Mouse (Mus musculus) CH12.LX (cell line): ENCODE measurements around the gene Znrd1.
"Not testable (repeated sequence)": the region's sequence is repeated elsewhere in the genome, so short reads cannot be mapped to it uniquely, and the experiment has no call there.

Experiments
- CTCF ChIP-seq, 2 experiments: IDR thresholded peaks in 1 of 2; conservative IDR thresholded peaks in 1 of 2; 2 replicates each; pipeline ENCODE4 v1.5.1; 2011 to 2012; ENCODE audit warnings: low read depth in 2 of 2, low read length in 2 of 2, improper control_type of control experiment in 1 of 2, inconsistent platforms in 1 of 2, mild to moderate bottlenecking in 1 of 2, moderate library complexity in 1 of 2
- E2F4 ChIP-seq: IDR thresholded peaks from 2 replicates; pipeline ENCODE4 v1.6.1; 2011; ENCODE audit warnings: low read depth, low read length, improper control_type of control experiment; ENCODE audit not compliant: insufficient replicate concordance
- EP300 ChIP-seq: IDR thresholded peaks from 2 replicates; pipeline ENCODE4 v1.6.1; 2011; ENCODE audit warnings: low read length, improper control_type of control experiment
- HCFC1 ChIP-seq: IDR thresholded peaks from 2 replicates; pipeline ENCODE4 v1.6.1; 2012; ENCODE audit warnings: low read depth, mild to moderate bottlenecking, inconsistent platforms, low read length, improper control_type of control experiment
- KAT2A ChIP-seq: IDR thresholded peaks from 2 replicates; pipeline ENCODE4 v1.6.1; 2012; ENCODE audit warnings: low read length, improper control_type of control experiment, inconsistent platforms; ENCODE audit not compliant: insufficient replicate concordance
- MAX ChIP-seq: IDR thresholded peaks from 2 replicates; pipeline ENCODE4 v1.6.1; 2011; ENCODE audit warnings: low read length, improper control_type of control experiment
- MEF2A ChIP-seq: IDR thresholded peaks from 2 replicates; pipeline ENCODE4 v1.6.1; 2014; ENCODE audit warnings: low read depth, mild to moderate bottlenecking, inconsistent platforms, low read length, improper control_type of control experiment, borderline replicate concordance
- MXI1 ChIP-seq: IDR thresholded peaks from 2 replicates; pipeline ENCODE4 v1.6.1; 2011; ENCODE audit warnings: mild to moderate bottlenecking, low read depth, low read length, improper control_type of control experiment
- PAX5 ChIP-seq: IDR thresholded peaks from 2 replicates; pipeline ENCODE4 v1.6.1; 2012; ENCODE audit warnings: low read length, inconsistent platforms, mixed read lengths
- POLR2A ChIP-seq: IDR thresholded peaks from 2 replicates; pipeline ENCODE4 v1.6.1; 2011; ENCODE audit warnings: low read depth, mild to moderate bottlenecking, improper control_type of control experiment, low read length
- POLR2AphosphoS2 ChIP-seq: IDR thresholded peaks from 2 replicates; pipeline ENCODE4 v1.6.1; 2011; ENCODE audit warnings: low read depth, low read length, improper control_type of control experiment
- SMC3 ChIP-seq: IDR thresholded peaks from 2 replicates; pipeline ENCODE4 v1.6.1; 2011; ENCODE audit warnings: low read depth, low read length, improper control_type of control experiment
- UBTF ChIP-seq: IDR thresholded peaks from 2 replicates; pipeline ENCODE4 v1.6.1; 2012; ENCODE audit warnings: low read depth, mild to moderate bottlenecking, inconsistent platforms, low read length, improper control_type of control experiment, moderate library complexity
- ZNF384 ChIP-seq: IDR thresholded peaks from 2 replicates; pipeline ENCODE4 v1.6.1; 2012; ENCODE audit warnings: low read depth, low read length, improper control_type of control experiment, inconsistent platforms

DNA sequence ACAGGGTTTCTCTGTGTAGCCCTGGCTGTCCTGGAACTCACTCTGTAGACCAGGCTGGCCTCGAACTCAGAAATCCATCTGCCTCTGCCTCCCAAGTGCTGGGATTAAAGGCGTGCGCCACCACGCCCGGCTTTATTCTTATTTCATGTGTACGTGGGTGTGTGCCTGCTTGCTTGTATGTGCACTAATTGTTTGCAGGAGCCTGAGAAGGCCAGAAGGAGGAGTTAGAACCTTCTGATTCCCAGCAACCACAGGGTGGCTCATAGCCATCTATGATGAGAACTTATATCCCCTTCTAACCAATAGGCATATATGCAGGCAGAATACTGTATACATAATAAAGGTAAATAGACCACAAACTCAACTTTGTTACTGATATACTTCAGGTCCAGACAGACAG, 32.3 kb upstream of the Znrd1 start:
- not testable (repeated sequence) for TF ChIP-seq POLR2A, HCFC1, KAT2A, PAX5, MAX, E2F4, SMC3, MEF2A, EP300, MXI1, POLR2AphosphoS2, UBTF
- TF ChIP-seq CTCF (conservative IDR thresholded peaks at IDR 0.05 in 1 of 2, IDR thresholded peaks at IDR 0.05 in 1 of 2; ENCODE audit: low read depth in 2 of 2, low read length in 2 of 2) (peak in 1 of 2 experiments; percentile 13; a peak in 1 of 4 replicates), ZNF384 (0 out of 2 replicates have a peak, but pooled peaks have one; percentile 3)
